Mouse (Mus musculus) erythroblast, adult 5-6 weeks (primary cell): ENCODE measurements around the gene Rnf115. TPM values are rescaled to one million over a fixed set of nuclear protein-coding genes. Genes with fewer than 3 reads are reported as not detected.
"Not testable (repeated sequence)": the region's sequence is repeated elsewhere in the genome, so short reads cannot be mapped to it uniquely, and the experiment has no call there.

Source experiments
- ATAC-seq: replicated peaks from 2 replicates; pipeline ENCODE4 v1.8.0; 2016; ENCODE audit warnings: moderate number of reproducible peaks, mild to moderate bottlenecking, moderate TSS enrichment, inconsistent platforms; ENCODE audit not compliant: poor library complexity, low FRiP score, severe bottlenecking
- total RNA-seq, 2 experiments: library from RNA; stranded (forward) in 1 of 2; stranded (reverse) in 1 of 2; fragments of 150-400 nt in 1 of 2; fragments of 200-764, 138-1000 nt in 1 of 2; gene quantifications; 2 replicates each; pipeline versions ENCODE4 v1.2.3 to v1.2.4; 2015 to 2017; ENCODE audit warnings: low replicate concordance in 2 of 2

Rnf115 gene
- 33.4 and 41.6 TPM in 2 replicates for total RNA-seq (2015; ENCODE audit: low replicate concordance)
- total RNA-seq (2017; ENCODE audit: low replicate concordance) = 32.6 and 38.3 TPM in 2 replicates

- ATAC-seq = peak; percentile 91
Observed at GRCm38 (mm10) chr3:96727343-96727827, at the start of gene Rnf115, which contains the start of gene Polr3c. TSS of gene Rnf115 (plus strand) at chr3:96727664. TSS of gene Polr3c (minus strand) at chr3:96727628.

- ATAC-seq = no peak
Observed at GRCm38 (mm10) chr3:96678456-96678855, 49.0 kb upstream of the Rnf115 start.

DNA sequence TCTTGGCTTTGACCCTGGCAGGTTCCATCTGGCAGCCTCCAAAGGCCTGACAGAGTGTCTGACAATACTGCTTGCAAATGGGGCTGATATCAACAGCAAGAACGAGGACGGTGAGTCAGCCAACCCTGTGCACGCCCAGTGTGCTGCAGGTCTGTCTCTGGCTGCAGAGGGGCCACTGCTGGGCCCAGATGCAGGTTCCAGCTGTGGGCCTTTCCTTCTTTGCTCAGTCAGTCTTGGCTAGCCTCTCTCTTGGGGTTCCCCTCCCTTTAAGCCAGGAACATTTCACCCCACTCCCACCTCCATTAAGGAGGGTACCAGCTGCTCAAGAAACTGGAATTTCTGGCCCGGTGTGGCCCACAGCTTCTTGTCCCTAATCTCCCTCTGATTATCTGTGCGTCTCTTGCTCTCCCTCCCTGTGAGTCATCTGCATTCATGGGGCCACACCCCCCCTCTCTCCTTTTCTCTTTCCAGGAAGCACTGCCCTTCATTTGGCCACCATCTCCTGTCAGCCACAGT lies 48.2 kb upstream of the Rnf115 start:
- ATAC-seq = no peak

DNA sequence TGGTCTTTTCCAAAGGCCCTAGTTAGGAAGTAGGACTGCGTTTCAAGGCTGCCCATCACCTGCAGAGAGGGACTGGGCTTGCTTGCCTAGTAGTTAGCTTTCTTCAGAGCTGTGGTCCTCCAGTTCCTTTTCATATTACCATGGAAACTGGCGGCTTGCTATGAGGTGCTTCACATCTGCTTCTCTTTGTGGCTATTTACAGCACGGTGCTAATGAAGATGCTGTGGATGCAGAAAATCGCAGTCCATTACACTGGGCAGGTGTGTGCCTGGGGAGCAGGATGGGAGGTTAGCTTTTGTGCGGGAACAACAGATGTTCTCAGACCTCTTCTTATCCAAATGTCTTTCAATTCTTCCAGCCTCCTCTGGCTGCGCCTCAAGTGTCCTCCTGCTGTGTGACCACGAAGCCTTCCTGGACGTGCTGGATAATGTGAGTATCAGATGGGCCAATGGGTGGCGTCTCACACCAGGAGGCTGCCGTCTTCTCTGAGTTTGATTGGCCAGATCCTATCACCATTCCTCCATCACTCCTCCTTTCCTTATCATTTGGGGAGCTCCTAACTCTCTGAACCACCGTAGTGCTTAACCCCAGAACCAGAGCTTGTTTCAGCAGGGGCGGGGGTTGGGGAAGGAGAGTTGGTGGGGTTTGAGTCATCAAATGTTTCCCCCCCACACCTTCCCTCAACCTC lies 47.1 kb upstream of the Rnf115 start:
- ATAC-seq = no peak

DNA sequence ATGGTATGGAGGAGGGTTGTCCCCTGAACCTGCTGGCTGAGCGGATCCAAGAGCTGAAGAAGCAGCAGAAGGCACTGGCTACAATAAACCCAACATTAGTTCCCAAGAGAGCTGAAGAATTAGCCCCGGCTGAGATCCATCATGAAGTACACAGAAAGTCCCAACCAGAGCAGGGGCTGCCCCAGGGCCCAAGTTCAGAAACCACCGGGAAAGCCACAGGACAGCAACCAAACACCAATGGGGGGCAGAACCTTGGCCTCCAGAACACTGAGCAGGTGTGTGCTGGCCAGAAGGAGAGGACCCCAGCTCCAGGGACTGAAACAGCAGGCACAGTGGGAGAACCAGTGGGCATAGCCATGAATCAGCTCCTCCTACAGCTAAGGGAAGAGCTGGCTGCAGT lies 44.0 kb upstream of the Rnf115 start:
- no peak for ATAC-seq

GRCm38 (mm10) chr3:96684151-96684821 lies 43.2 kb upstream of the Rnf115 start:
- no peak for ATAC-seq

DNA sequence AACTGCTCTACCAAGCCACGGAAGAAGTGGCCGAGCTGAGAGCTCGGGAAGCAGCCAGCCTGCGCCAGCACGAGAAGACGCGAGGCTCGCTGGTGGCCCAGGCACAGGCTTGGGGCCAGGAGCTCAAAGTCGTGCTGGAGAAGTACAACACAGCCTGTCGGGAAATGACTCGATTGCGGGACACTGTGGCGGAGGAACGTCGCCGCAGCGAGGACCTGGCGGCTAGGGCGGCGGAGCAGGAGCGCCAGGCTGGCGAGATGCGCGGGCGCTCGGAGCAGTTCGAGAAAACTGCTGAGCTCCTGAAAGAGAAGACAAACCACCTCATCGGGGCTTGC lies 42.7 kb upstream of the Rnf115 start:
- no peak for ATAC-seq

DNA sequence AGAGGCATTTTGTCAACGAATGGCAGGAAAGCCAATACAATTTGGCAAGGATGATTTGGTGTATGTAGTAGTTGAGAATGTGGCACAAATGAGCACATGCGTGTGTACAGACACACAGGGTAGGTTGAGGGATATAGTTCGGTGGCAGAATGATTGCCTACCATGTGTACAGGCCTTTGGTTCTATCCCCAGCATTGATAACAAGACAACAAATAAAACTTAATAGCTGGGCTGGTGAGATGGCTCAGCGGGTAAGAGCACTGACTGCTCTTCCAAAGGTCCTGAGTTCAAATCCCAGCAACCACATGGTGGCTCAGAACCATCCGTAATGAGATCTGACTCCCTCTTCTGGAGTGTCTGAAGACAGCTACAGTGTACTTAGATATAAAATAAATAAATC lies 41.4 kb upstream of the Rnf115 start:
- ATAC-seq = not testable (repeated sequence)

- no peak for ATAC-seq
Observed at GRCm38 (mm10) chr3:96688854-96689253, 38.6 kb upstream of the Rnf115 start.

- no peak for ATAC-seq
Observed at GRCm38 (mm10) chr3:96690298-96690697, 37.2 kb upstream of the Rnf115 start.

GRCm38 (mm10) chr3:96692506-96692905 lies 35.0 kb upstream of the Rnf115 start:
- no peak for ATAC-seq

DNA sequence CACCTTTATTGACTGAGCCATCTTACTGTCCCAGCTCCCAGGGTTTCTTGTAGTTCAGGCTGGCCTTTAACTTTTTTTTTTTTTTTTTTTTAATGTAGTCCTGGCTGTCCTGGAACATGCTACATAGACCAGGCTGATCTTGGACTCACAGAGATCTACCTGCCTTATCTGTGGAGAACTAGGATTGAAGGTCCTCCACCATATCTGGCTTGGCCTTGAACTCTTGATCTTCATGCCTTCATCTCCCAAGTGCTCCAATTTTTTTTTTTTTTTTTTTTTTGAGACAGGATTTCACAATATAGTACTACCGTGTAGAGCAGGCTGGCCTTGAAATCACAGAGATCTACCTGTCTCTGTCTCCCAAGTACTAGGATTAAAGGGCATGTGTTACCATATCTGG lies 33.9 kb upstream of the Rnf115 start:
- no peak for ATAC-seq

DNA sequence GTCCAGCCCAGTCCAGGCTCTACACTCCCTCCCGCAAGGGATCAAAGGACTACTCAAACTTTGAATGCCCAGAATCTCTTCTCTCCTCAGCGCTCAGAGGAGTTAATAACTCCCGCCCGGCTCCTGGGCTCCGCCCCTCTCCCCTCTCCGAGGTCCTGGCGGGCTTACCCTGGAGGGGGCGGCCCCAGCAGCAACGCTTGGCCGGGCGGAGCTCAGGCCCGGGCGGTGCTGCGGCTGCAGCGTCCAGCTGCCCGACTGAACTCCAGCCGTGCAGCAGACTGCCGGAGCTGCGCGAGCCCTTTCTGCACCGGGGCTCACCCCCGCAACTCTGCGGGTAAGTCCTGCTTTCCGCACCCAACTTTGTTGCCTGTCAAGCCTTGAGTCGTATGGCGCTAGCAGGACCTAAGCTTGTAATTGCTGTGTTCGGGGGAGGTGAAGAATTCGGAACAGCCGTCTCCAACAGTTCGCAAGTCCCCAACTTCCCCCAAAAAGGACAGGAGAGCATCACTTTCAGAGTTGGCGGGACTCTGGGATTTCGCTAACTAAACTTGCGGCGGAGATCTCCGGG lies 31.2 kb upstream of the Rnf115 start, which contains the start of gene Pias3:
Gene Pias3, plus strand, starts transcription at position 187 of the 568 bp plus-strand sequence.
- peak; percentile 72 for ATAC-seq

DNA sequence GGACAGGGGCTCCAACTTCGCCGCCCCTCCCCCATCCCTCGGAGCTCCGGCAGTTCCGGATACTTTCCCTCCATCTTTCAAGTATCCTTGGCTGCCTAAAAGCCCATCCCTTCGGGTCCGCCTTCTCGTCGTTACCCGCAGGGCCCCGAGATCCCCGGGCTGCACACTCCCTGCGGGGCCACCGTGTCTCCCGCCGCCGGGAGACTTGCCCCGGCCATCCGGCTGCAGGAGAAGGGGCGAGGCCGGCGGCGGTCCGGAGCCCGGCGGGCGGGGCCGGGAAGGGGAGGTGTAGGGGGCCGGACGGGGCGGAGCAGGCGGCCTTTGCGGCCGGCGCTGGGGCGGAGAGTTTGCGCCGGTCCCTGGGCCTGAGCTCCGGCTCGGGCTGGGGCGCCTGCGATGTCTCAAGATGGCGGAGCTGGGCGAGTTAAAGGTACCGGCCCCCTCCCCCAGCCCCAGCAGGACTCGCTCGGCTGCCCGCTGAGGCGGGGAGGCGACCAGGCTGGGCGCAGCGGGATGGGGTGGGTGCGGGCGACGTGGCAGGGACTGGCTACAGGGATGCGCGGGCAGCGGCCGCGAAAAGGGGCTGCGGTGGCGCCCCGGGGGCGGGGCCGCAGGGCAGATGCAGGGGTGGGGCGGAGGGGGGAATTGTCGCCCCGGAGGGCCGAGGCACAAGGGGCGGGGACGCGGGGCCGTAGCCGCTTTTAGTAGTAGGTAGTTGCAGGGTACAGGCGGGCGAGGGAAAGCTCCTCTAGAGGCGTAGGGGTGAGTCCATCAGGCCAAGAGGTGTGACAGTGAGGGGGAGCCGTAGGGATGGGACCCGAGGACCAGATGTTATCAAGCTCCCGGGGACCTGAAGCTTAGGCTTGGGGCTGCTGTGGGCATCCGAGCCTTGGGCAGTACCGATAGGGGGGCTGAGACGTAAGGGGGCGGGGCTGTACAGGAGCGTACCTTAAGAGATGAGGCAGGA lies 30.4 kb upstream of the Rnf115 start:
- ATAC-seq = peak; percentile 86

- no peak for ATAC-seq
Observed at GRCm38 (mm10) chr3:96698993-96699690, 28.3 kb upstream of the Rnf115 start.

DNA sequence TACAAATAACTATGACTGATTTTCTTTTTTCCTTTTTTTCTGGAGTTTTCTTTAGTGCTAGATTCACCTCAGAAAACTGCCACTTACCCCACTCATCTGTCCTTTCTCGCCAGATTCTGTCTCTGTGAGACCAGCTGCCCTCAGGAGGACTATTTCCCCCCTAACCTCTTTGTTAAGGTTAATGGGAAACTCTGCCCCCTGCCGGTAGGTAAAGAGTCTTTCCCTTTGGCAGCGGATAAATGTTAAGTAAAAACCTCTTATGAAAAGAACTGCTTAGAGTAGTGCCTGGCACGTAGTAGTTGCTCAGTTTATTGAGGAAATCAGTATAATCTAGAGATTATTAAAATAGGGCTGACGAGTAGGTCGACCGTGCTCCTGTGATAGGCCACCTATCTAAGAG lies 27.1 kb upstream of the Rnf115 start:
- no peak for ATAC-seq

DNA sequence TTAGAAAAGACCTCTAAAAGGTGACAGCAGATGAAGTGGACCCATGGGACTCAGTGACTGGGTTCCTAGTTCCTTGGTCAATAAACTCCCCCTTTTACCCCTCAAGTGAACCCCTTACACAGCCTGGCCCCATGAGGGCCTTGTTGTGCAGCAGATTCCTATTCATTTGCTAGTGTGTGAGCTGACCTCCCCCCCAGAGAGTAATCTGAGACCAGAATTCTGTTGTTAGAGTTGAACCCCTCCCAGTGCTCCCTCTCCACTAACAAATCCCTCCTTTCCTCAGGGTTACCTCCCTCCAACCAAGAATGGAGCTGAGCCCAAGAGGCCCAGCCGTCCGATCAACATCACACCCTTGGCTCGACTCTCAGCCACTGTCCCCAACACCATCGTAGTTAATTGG lies 26.5 kb upstream of the Rnf115 start:
- no peak for ATAC-seq

DNA sequence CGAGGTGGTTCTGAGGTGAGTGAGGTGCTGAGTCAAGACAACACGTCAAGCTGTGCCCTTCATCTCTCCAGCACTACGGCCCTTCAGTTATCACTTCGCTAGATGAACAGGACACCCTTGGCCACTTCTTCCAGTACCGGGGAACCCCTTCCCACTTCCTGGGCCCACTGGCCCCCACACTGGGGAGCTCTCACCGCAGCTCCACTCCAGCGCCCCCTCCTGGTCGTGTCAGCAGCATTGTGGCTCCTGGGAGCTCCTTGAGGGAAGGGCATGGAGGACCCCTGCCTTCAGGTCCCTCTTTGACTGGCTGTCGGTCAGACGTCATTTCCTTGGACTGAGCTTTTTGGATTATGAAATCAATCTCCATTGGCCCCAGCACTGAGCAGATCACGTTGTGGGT lies 22.7 kb upstream of the Rnf115 start:
- no peak for ATAC-seq

- ATAC-seq = no peak
Observed at GRCm38 (mm10) chr3:96706217-96706616, 21.2 kb upstream of the Rnf115 start.
